Mouse (Mus musculus) spleen, embryonic (tissue): Measurements from ENCODE around the gene Rcor1.

Source experiments
- CTCF ChIA-PET: fragments of 350-600 bp; sonication (Branson Sonifier 250); formaldehyde crosslinking; loops from one replicate; lab custom pipeline; 2022; lab: Charles Lee

The Rcor1 gene

DNA sequence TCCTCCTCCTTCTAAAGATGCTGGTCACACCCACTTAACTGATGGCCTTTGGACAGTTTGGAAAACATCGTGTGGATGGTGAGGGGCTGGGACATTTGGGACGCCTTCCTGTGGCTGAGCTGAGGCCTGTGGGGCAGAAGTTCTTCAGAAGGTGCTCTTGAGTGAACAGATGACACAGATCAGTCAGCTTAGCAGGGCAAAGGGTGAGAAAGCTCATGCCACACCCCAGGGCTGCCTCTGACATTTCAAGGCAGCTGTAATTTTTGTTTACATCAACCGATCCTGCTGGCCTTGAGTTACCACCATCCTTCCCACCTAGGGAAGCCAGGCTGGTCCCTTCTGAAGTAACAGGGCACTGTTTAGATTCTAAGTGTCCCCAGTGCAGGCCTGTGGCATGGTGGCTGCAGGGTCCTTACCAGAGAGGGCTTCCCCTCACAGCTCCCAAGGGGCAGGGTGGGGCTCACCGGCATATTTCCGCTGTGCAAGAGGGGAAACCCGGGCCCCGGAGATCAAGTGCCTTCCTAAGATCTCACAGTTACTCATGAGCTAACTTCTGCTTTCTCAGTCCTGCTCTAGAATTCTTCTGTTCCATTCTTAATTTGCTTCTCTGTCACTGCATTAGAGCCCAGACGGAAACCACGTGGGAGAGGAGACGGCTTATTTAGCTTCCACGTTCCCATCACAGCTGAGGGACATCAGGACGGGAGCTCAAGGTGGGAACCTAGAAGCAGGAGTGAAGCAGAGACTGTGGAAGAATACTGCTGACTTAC lies 120.7 kb downstream of the Rcor1 start:
- CTCF ChIA-PET = interaction anchor here (0.5 to 0.6 kb wide), 3 partner anchors 18 to 272 kb away, joined by 3 to 6 read pairs (median 3); no protein-coding TSS in a partner anchor

DNA sequence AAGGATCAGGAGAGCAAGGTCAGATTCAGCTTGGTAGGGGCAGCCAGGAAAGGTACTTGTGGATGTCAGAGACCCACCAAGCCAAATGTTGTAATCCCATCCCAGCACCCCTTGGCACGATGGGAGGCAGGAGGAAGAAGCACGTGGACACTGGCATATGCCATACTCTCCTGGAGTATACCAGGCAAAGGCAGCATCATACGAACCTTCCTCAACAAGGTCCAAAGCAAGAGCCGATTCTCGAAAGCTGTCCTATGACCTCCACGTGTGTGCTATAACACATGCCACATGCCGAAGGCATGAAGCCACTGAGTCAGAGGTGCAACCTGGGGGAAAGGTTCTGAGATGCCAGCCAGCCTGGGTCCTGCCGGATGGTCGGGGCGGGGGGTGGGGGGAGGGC lies 121.7 kb downstream of the Rcor1 start:
- CTCF ChIA-PET = interaction anchor here (0.6 to 0.7 kb wide), 2 partner anchors 20 to 113 kb away, joined by 3 to 4 read pairs; no protein-coding TSS in a partner anchor

DNA sequence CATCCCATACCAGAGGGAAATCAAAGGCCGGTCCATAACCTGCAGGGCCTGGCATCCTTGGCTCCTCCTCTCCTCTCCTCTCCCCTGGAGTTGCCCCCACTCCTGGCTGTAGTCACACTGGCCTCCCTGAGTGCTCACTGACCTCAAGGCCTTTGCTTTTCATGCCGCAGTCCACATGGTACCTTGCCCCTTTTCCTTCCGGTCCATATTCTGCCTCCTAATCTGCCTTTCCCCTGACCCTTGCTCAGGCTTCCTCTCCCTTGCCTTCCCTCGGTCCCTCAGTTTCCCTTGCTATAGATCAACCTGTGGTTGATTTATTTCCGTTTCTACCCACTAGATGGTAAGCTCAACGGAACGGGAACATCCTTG lies 122.8 kb downstream of the Rcor1 start:
- CTCF ChIA-PET = no interaction called here

DNA sequence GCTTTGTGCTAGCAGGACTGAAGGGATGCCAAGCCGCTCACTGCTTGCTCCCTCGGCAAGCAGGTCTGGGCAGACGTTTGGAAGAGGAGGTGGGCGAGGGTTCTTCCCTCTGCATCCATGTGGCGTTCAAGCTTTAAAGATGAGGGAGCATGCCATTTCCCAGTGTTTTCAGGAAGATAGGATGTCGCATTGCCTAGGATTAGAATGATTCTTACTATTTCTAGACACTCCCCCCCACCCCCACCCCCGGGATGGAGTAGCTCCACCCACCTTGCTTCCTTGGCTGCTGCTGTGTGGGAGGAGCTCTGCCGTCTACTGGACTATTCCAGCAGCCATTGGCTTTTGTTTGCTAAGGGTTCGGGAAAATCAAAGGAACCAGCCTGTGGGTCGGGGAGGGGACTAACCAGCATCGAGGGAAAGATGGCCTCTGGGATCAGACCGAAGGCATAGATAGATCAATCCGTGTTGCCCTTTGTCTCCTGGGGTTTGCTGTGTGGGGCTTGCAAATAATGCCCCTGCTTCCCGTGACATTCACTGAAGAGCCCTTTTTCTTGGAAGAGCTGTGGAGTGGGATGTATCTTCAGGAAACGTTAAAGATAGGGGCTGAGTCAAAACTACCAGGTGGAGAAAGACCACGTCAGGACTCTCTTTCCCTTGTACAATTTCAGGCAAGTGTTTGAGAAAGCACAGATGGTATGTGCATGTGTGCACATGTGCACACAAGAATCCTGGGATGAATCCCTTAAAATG lies 123.3 kb downstream of the Rcor1 start:
- CTCF ChIA-PET = no interaction called here

DNA sequence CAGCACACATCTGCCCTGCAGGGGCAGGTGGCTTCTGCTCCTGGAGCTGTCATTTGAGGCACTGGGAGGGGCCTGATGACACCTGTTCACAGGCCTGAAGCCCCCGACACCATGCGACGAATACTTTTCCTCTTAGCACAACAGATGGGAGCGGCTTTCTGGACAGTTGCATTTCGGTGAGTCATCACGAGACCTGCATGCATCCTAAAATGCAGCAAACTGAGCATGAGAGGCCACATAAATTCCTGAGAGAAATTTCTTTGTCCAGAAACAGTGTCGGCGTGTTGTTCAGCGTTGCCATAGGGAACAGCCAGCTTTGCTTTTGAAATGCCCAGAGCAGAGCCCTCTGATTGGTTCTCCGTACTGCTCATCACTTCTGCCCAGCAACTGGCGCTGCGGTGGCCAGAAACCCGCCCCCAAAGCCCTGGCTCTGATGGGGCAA lies 125.2 kb downstream of the Rcor1 start:
- CTCF ChIA-PET = interaction anchor here (0.5 to 1.2 kb wide), 3 partner anchors 47 to 269 kb away, joined by 3 to 4 read pairs (median 4); no protein-coding TSS in a partner anchor

DNA sequence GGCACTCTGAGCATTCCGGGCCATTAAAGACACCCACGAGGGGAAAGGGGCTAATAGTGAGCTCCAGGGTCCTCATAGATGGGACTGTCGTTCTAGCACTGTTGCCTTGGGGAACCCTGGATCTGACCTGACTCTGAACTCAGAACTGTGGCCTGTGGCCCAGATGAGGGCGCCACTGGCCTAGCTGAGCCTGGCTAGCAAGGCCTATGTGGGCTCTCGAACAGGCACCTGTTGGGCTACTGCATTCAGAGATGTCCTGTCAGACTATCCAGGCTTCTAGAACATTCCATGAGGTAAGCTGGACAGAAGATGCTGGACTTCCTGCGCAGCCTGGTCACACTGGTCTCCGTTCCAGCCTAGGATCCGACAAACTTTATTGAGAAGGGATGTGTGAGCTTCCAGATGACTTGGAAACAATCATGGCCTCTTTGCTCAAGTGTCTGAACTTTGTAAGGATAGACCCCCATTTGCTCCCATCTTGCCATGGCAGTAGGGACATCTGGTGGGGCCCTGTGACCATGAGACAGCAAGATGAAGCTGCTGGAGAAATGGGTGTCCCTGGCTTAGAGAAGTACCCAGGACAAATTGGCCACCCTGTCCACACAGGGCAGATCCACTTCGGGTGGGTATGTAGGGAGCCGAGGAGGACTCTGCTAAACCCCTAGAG lies 126.1 kb downstream of the Rcor1 start:
- CTCF ChIA-PET = interaction anchor here (0.7 to 1.2 kb wide), 2 partner anchors 69 to 87 kb away, joined by 3 to 4 read pairs; no protein-coding TSS in a partner anchor
